Mouse (Mus musculus): Measurements from ENCODE around the gene Iqcj.

- TF ChIP-seq CTCF (IDR thresholded peaks at IDR 0.05; ENCODE audit: low read depth, low read length) = no peak
- TF ChIP-seq POLR2A (IDR thresholded peaks at IDR 0.05; ENCODE audit: extremely low read depth, insufficient read depth, low read length) = no peak
Observed at GRCm38 (mm10) chr3:67877253-67877652, 14.8 kb upstream of the Iqcj start.
